Mouse (Mus musculus) heart, adult 11 months (tissue): ENCODE measurements around the gene Gm21833.
"Not testable (repeated sequence)": the region's sequence is repeated elsewhere in the genome, so short reads cannot be mapped to it uniquely, and the experiment has no call there.

Experiments
- DNase-seq: peaks from one replicate; pipeline ENCODE4 v3.0.0; 2022

The Gm21833 gene

DNA sequence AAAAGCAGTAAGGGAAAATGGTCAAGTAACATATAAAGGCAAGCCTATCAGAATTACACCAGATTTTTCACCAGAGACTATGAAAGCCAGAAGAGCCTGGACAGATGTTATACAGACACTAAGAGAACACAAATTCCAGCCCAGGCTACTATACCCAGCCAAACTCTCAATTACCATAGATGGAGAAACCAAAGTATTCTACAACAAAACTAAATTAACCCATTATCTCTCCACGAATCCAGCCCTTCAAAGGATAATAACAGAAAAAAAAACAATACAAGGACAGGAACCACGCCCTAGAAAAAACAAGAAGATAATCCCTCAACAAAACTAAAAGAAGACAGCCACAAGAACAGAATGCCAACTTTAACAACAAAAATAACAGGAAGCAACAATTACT, at the start of gene Gm21833:
Gene Gm21833, plus strand, starts transcription at position 301 of the 400 bp plus-strand sequence.
- DNase-seq = not testable (repeated sequence)

DNA sequence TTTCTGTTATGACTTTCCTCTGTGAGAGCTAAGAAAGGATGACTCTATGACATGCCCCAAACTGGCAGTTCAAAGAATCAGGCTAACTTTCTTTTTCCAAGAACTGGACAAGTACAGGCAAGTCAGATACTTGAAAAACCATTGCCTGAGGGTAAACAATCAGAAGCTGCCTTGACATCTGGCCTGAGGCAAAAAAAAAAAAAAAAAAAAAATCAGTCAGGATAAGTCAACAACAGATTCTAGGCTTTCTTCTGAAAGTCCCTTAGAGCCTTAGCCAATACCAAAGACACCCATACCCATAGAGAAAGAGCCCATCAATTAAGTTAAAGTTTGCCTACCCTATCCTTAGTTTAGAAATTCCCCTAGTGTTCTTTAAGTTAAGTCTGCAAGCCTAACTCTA, 38.7 kb upstream of the Gm21833 start:
- no peak for DNase-seq

DNA sequence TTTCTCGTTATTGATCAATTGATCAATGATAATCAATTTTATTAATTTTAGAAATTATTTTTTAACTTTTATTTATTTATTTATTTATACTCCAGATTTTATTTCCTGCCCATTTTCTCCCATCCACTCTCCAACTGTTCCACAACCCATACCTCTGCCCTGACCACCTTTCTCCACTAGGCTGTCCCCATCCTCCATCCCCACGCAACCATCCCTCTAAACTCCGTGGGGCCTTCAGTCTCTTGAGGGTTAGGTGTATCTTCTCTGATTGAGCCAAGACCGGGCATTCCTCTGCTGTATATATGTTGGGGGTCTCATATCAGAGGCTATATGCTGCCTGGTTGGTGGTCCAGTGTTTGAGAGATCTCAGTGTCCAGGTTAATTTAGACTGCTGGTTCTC, 31.7 kb upstream of the Gm21833 start:
- DNase-seq = no peak

DNA sequence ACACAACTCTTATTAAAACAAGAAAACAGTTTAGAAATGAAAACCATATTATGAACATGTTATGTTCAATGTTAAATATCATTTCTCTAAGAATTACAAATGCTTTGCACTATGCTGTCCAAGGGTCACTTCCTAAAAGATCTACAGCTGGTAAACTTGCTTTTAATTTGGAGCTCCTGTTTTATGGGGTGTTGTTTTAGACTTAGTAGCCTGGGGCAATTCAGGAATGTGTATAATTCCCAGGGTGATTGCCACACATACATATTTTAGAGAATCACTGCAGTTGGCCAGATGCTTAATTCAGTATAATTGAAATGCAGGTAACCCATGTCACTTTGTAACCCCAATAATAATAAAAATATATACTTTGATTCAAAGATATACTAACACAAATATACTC, 12.9 kb upstream of the Gm21833 start:
- DNase-seq = no peak

DNA sequence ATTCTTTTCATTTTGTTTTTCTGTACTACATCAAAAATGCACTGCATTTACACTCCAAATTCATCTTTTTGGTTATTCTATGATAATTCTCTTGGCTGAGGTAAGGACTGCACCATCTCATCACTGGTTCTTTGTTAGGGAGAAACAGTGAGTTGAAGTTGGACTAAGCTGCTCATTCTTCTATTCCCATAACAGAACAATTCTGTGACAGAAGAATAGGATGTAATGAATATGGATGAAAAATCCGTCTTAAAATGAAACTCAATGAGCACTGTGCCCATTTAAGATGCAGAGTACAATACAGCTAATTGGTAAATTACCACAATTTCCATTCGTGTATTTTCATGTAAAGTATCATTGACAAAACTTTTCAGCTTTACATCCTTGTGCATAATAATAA, 11.6 kb upstream of the Gm21833 start:
- no peak for DNase-seq

DNA sequence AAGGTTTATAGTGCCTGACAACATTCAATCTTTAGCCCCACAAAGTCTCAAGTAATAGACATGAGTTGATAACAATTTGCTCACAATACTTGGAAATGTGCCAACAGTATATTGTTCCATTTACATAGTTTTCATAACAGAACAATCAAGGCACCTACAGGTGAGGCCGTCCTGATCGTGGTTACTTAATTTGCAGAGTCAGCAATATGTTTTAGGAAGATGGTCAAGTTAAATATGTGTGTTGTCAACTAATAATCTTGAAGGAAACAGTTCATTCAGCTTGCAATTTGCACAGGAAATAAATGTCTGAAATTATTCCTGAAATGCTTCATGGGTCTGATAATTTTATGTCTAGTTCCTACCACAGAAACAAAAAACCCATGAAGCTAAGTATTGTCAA, 27.6 kb downstream of the Gm21833 start:
- no peak for DNase-seq

DNA sequence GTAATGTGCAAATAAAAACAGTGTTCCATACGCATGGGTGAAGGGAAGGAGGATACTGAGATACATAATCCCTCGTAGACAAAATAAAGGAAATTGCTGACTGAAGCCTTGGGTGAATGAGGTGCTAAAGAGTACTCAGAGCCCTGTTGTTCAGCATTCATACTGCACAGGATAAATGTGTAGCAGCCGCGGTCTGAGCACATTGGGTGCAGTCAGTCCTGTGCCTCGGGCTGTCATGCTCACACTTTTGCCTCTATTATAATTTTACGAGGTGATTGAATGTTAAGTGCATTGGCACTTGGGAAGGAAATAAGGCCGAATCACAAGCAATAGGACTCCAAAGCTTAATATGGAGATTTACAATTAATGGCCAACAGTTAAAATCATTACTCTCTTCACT, 36.4 kb downstream of the Gm21833 start:
- DNase-seq = no peak
